Mouse (Mus musculus): ENCODE measurements around the gene Tfdp1. TPM values are rescaled to one million over a fixed set of nuclear protein-coding genes. Genes with fewer than 3 reads are reported as not detected.

Gene Tfdp1
- 88.3 and 90.2 TPM in 2 replicates for polyA plus RNA-seq (2015; fragmentation: Nextera tagmentation; extraction: Ambion mirVana)

- peak within 1 kb of the TSS; percentile 90 for H3K4me2 ChIP-seq
- H3K9me3 ChIP-seq = no peaks in the 10 kb centered on the region
- H3K9ac ChIP-seq = peak within 1 kb of the TSS; percentile 77
- peaks cover 8% of the 10 kb centered on the region; the same call in 1 of the 2 replicates for H3K36me3 ChIP-seq (replicated peaks)
- H3K27me3 ChIP-seq (replicated peaks) = no peaks in the 10 kb centered on the region
- 1% methylated on average over 51 of the region's 72 CpGs for WGBS
- H3K27ac ChIP-seq = peak within 1 kb of the TSS; percentile 80
- peak within 1 kb of the TSS; percentile 73 for H3K4me3 ChIP-seq
- ATAC-seq (replicated peaks) = peak; percentile 95
- peaks cover 14% of the 10 kb centered on the region for H3K4me1 ChIP-seq
These were observed at the start of gene Tfdp1 for GRCm38 (mm10) chr8:13338255-13338860. Gene Tfdp1, plus strand, starts transcription at chr8:13338751.

GRCm38 (mm10) chr8:13292364-13292763 is 46.2 kb upstream of the Tfdp1 start:
- no peak for ATAC-seq (replicated peaks)

GRCm38 (mm10) chr8:13293677-13294470 is 44.7 kb upstream of the Tfdp1 start:
- no peak for ATAC-seq (replicated peaks)
- no peak overlapping the region for H3K4me3 ChIP-seq
- H3K9me3 ChIP-seq = no peaks in the 10 kb centered on the region
- no peak overlapping the region for H3K27ac ChIP-seq
- 94% methylated on average over 9 of the region's 9 CpGs for WGBS
- no peak overlapping the region for H3K9ac ChIP-seq
- peaks cover 37% of the 10 kb centered on the region for H3K36me3 ChIP-seq (replicated peaks)
- H3K4me2 ChIP-seq = no peak overlapping the region
- peaks cover 8% of the 10 kb centered on the region for H3K4me1 ChIP-seq
- no peaks in the 10 kb centered on the region for H3K27me3 ChIP-seq (replicated peaks)

More at GRCm38 (mm10) chr8:13292364-13292763, 46.2 kb upstream of the Tfdp1 start:
- Histone ChIP-seq H3K27me3 (replicated peaks) (no peaks in the 10 kb centered on the region), H3K9ac (no peak overlapping the region), H3K36me3 (replicated peaks) (peaks cover 37% of the 10 kb centered on the region), H3K4me1 (peaks cover 12% of the 10 kb centered on the region), H3K4me3 (no peak overlapping the region), H3K4me2 (no peak overlapping the region), H3K27ac (no peak overlapping the region), H3K9me3 (no peaks in the 10 kb centered on the region)
- 30% methylated on average over 9 of the region's 9 CpGs for WGBS

GRCm38 (mm10) chr8:13299571-13299970 is 39.0 kb upstream of the Tfdp1 start:
- no peak for ATAC-seq (replicated peaks)
- Histone ChIP-seq H3K9me3 (no peaks in the 10 kb centered on the region), H3K27ac (no peak overlapping the region), H3K4me3 (no peak overlapping the region), H3K27me3 (replicated peaks) (no peaks in the 10 kb centered on the region), H3K4me2 (no peak overlapping the region), H3K4me1 (no peaks in the 10 kb centered on the region), H3K9ac (no peak overlapping the region), H3K36me3 (replicated peaks) (peaks cover 73% of the 10 kb centered on the region)
- 97% methylated on average over 8 of the region's 8 CpGs for WGBS

- H3K36me3 ChIP-seq (replicated peaks) = peaks cover 73% of the 10 kb centered on the region
- H3K9me3 ChIP-seq = no peaks in the 10 kb centered on the region
- 98% methylated on average over 7 of the region's 7 CpGs for WGBS
- H3K4me3 ChIP-seq = no peak overlapping the region
- no peak overlapping the region for H3K27ac ChIP-seq
- H3K4me1 ChIP-seq = no peaks in the 10 kb centered on the region
- no peak overlapping the region for H3K9ac ChIP-seq
- ATAC-seq (replicated peaks) = no peak
- H3K27me3 ChIP-seq (replicated peaks) = no peaks in the 10 kb centered on the region
- H3K4me2 ChIP-seq = no peak overlapping the region
These were observed 37.5 kb upstream of the Tfdp1 start for GRCm38 (mm10) chr8:13301036-13301435.

GRCm38 (mm10) chr8:13305459-13305858 is 33.1 kb upstream of the Tfdp1 start:
- peaks cover 57% of the 10 kb centered on the region for H3K36me3 ChIP-seq (replicated peaks)

GRCm38 (mm10) chr8:13305884-13306283 is 32.7 kb upstream of the Tfdp1 start:
- H3K4me3 ChIP-seq = no peak overlapping the region
- H3K9ac ChIP-seq = no peak overlapping the region
- no peak for ATAC-seq (replicated peaks)
- no peaks in the 10 kb centered on the region for H3K27me3 ChIP-seq (replicated peaks)
- no peak overlapping the region for H3K27ac ChIP-seq
- H3K4me1 ChIP-seq = no peaks in the 10 kb centered on the region
- WGBS = 99% methylated on average over 4 of the region's 4 CpGs
- H3K4me2 ChIP-seq = no peak overlapping the region
- no peaks in the 10 kb centered on the region for H3K9me3 ChIP-seq
- H3K36me3 ChIP-seq (replicated peaks) = peaks cover 57% of the 10 kb centered on the region

More at GRCm38 (mm10) chr8:13305459-13305858, 33.1 kb upstream of the Tfdp1 start:
- no peak for ATAC-seq (replicated peaks)
- H3K9me3 ChIP-seq = no peaks in the 10 kb centered on the region
- H3K4me2 ChIP-seq = no peak overlapping the region
- H3K9ac ChIP-seq = no peak overlapping the region
- WGBS = 91% methylated on average over 6 of the region's 6 CpGs
- no peaks in the 10 kb centered on the region for H3K4me1 ChIP-seq
- H3K27me3 ChIP-seq (replicated peaks) = no peaks in the 10 kb centered on the region
- no peak overlapping the region for H3K4me3 ChIP-seq
- H3K27ac ChIP-seq = no peak overlapping the region

- Histone ChIP-seq H3K27me3 (replicated peaks) (no peaks in the 10 kb centered on the region), H3K27ac (no peak overlapping the region), H3K9me3 (no peaks in the 10 kb centered on the region), H3K4me1 (no peaks in the 10 kb centered on the region), H3K9ac (no peak overlapping the region), H3K4me2 (no peak overlapping the region), H3K36me3 (replicated peaks) (peaks cover 53% of the 10 kb centered on the region), H3K4me3 (no peak overlapping the region)
- ATAC-seq (replicated peaks) = no peak
- WGBS = 84% methylated on average over 7 of the region's 7 CpGs
These were observed 32.1 kb upstream of the Tfdp1 start for GRCm38 (mm10) chr8:13306309-13306909.

- Histone ChIP-seq H3K36me3 (replicated peaks) (peaks cover 48% of the 10 kb centered on the region), H3K4me1 (no peaks in the 10 kb centered on the region), H3K27me3 (replicated peaks) (no peaks in the 10 kb centered on the region), H3K27ac (no peak overlapping the region), H3K4me2 (no peak overlapping the region), H3K4me3 (no peak overlapping the region), H3K9me3 (no peaks in the 10 kb centered on the region), H3K9ac (no peak overlapping the region)
- no peak for ATAC-seq (replicated peaks)
- WGBS = 82% methylated on average over 9 of the region's 9 CpGs
These were observed 31.6 kb upstream of the Tfdp1 start for GRCm38 (mm10) chr8:13306916-13307315.

- no peak overlapping the region for H3K4me2 ChIP-seq
- H3K4me1 ChIP-seq = no peaks in the 10 kb centered on the region
- peaks cover 23% of the 10 kb centered on the region; the same call in 1 of the 2 replicates for H3K36me3 ChIP-seq (replicated peaks)
- WGBS = 92% methylated on average over 3 of the region's 3 CpGs
- H3K4me3 ChIP-seq = no peak overlapping the region
- H3K9me3 ChIP-seq = no peaks in the 10 kb centered on the region
- no peaks in the 10 kb centered on the region for H3K27me3 ChIP-seq (replicated peaks)
- no peak for ATAC-seq (replicated peaks)
- no peak overlapping the region for H3K9ac ChIP-seq
- no peak overlapping the region for H3K27ac ChIP-seq
These were observed 23.6 kb upstream of the Tfdp1 start for GRCm38 (mm10) chr8:13314922-13315321.

- ATAC-seq (replicated peaks) = no peak
- no peak overlapping the region for H3K27ac ChIP-seq
- no peaks in the 10 kb centered on the region for H3K27me3 ChIP-seq (replicated peaks)
- H3K9me3 ChIP-seq = no peaks in the 10 kb centered on the region
- H3K4me1 ChIP-seq = no peaks in the 10 kb centered on the region
- H3K9ac ChIP-seq = no peak overlapping the region
- H3K36me3 ChIP-seq (replicated peaks) = 0 out of 2 replicates have a peak, but pooled peaks cover 15% of the 10 kb centered on the region
- H3K4me2 ChIP-seq = no peak overlapping the region
- WGBS = 95% methylated on average over 10 of the region's 10 CpGs
- no peak overlapping the region for H3K4me3 ChIP-seq
These were observed 21.9 kb upstream of the Tfdp1 start for GRCm38 (mm10) chr8:13316671-13317070.

GRCm38 (mm10) chr8:13326598-13326997 is 12.0 kb upstream of the Tfdp1 start:
- no peak overlapping the region for H3K27ac ChIP-seq
- 0 out of 2 replicates have a peak, but pooled peaks cover 1% of the 10 kb centered on the region for H3K36me3 ChIP-seq (replicated peaks)
- H3K27me3 ChIP-seq (replicated peaks) = no peaks in the 10 kb centered on the region
- H3K4me3 ChIP-seq = no peak overlapping the region
- WGBS = 31% methylated on average over 5 of the region's 5 CpGs
- no peak overlapping the region for H3K9ac ChIP-seq
- H3K4me1 ChIP-seq = no peaks in the 10 kb centered on the region
- no peak overlapping the region for H3K4me2 ChIP-seq
- no peaks in the 10 kb centered on the region for H3K9me3 ChIP-seq
- ATAC-seq (replicated peaks) = no peak

All from midbrain, embryonic 15.5 days (tissue).